Mouse (Mus musculus) urinary bladder, adult 2 months (tissue): ENCODE measurements around the gene Glt1d1. TPM values are rescaled to one million over a fixed set of nuclear protein-coding genes. Genes with fewer than 3 reads are reported as not detected.

Experiments used
- DNase-seq: peaks from one replicate; pipeline ENCODE4 v3.0.0; 2022; ENCODE audit warnings: low spot score
- polyA plus RNA-seq: library from polyadenylated mRNA; depleted of rRNA; stranded (reverse); fragments of >200 nt; gene quantifications from 2 replicates; pipeline ENCODE4 v1.2.3, GENCODE M21; 2012; rRNA removed

Glt1d1 gene
- 0.08 and 0.09 TPM in 2 replicates for polyA plus RNA-seq

DNA sequence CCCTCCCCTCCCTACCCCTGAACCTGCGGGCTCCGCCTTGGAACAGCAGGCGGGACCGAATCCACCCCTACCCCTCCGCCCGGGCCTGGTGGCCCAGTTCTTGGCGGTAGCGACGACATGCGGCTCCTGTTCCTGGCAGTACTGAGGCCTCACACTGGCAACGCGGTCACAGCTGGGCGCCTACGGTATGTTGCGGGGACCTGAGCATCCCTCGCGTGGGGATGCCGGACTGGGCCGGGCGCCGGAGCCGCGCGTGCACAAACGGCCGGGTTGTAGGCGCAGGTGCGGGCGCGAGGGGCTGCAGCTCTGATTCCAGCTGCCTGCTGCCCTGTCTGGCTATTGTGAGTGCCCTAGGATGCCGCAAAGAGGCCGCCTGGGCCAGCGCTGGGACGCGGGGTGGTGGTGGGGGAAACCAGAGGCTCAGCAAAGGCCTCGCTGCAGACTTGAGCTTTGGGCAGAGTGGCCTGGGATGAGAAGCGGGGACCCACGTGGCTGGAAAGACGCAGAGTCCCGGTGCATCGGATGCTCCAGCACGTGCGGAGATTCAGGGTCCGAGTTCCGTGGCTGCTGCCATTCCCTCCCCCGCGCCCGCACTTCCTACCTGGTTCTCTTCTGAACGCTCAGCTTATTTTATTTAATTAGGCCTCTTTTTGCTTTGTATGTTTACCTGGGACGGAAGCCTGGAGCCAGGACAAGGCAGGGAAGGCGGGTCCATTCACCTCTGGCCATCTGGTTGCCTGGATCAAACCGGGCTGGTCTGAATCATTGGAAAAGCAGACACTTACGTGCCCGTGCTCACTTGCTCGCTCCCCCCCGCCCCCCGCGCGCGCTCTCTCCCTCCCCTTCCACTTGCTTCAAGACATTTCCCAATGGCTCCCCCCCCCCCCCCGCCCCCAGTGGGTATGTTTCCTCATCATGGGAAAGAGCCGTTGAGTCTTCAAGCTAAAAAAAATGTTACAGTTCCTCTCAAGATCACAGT is at the start of gene Glt1d1, which contains the start of gene Slc15a4:
Gene Glt1d1 (plus strand): TSS at position 96 of the 979 bp plus-strand sequence.
Gene Slc15a4 (minus strand): TSS at position 731 of the 979 bp plus-strand sequence.
- DNase-seq, result no peak

DNA sequence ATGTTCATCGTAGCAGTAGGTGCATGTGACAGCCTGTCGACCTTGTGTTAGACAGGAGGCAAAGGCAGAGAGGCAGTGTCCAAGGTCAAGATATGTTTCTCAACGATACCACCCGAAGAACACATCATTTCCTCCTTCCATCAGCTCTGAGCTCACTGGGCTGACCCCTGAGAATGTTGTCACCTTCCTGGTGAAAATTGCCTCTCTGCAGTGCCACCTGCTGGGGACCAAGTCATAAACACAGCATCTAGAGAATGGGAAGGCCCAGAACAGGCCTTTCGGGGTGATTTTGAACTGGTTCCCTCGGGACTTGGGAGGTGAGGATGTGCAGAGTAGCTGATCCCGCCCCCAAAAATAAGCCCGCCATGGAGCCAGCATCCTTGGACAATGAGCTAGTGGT is 48.4 kb upstream of the Glt1d1 start:
- no peak for DNase-seq

DNA sequence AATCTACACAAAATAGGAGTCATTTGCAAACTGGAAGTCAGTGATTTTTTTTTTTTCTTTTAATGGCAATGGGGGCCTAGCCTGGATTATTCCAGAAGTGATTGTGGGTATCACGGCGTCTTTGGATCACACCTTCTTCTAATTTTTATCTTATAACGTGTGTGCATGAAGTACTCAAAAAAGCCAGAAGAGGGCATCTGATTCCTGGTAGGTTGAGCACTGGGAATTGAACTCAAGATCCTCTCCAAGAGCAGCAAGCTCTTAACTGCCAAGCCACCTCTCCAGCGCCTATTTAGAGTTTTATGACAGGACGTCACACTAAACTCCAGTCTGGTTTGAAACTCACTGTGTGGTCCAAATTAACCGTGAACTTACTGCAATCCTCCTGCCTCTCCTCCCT is 44.2 kb upstream of the Glt1d1 start:
- DNase-seq, result no peak

DNA sequence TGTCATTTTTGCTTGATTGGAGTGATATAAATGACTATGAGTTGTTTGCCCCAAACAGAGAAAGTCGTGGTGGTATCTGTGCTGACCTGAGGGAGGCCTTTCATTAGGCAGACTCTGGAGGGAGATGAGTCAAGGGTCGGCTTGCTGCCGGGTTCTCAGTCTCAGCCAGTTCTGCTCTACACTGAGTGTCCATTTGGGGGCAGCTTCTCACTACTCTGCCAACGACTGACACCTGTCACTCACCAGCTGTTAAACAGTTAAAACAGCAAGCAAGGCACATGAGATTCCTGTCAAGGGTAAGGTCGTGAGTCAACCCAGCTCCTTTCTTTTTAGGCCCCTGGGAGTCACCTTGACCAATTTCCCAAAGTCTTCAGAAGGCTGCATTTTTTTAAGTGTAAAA is 39.7 kb upstream of the Glt1d1 start:
- DNase-seq, result no peak

DNA sequence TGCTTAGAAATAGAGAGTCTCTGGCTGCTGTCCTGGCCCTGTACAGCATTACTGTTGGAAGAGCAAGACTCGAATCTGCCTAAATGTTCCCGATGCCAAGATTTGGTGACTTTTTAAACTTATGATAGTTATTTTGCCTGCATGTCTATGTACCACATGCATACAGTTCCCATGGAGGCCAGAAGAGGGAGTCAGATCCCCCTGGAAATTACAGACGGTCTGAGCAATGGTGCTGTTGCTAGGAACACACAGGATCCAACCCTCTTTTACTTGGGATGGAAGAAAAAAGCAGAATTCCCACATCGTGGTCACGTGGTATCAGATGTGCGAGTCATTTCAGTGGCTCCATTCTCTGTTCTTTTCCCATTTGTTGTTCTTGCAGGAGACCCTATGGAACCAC is 39.2 kb upstream of the Glt1d1 start:
- no peak for DNase-seq

DNA sequence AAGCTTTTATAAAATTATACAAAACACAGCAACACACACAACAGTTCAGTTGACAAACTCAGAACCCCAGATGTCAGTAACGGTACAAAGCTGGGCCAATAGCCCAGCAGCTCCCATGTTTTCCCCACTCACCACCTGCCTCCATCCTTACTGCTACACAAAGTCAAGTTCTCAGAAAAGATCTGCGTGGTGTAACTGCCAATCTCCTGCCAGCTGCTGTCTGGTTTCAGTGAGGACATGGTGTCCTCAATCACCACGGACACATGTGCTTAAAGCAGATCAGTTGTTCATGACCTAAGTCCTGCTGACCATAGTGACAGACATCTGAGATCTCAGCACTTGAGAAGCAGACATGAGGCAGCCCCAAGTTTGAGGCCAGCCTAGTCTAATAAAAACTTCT is 36.4 kb upstream of the Glt1d1 start:
- no peak for DNase-seq

DNA sequence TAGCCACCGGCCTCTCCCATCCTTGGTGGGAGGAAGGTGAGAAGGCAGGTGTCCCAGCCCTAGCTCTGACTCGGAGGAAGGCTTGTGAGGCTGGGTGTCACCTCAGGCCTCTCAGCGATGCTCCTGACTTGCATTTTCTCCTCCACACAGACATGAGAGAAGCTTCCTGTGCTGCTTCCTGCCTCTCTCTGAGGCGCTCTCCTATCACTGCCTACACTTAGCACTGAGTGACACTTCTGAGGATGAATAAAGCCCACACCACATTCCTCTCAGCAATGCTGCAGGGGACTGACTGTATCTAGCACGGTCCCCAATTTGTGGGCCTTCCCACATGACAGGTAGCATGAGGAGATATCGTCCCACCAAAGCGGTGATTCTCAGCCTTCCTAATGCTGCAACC is 35.2 kb upstream of the Glt1d1 start:
- no peak for DNase-seq

DNA sequence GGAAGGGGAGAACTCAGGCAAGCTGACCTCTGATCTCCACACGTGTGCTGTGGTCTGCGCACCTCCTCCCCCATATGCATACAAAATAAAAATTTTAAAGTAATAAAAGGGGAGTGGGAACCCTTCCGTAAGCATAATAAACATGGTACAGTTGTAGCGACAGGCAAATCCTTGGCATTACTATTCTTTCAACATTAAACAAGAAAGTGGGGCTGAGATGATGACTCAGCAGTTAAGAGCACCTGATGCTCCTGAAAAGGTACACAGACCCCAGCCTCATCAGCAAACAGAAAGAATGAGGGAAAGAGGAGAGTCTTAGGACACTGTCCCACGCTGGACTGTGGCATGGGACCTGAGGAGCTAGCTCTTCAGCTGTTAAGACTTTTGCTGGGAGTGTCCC is 29.1 kb upstream of the Glt1d1 start:
- DNase-seq, result no peak

DNA sequence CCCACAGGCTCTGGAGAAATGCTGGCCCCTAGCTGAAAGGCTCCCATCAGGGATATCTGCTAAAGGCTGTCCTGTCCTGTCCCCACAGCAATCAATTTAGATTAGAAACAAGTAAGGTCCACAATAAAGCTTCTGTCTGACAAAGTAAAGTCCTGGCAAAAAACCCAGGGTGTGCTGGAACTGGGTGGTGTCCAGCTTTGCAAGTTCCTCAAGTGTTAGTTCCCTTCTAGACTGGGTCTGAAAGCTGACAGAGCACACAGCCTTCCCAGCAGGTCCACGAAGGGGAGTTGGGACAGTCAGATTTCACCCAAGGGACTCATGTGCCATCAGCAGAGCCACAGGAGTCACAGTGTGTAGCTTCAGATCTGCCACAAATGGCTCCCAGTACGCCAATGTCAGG is 24.6 kb upstream of the Glt1d1 start:
- DNase-seq, result no peak

DNA sequence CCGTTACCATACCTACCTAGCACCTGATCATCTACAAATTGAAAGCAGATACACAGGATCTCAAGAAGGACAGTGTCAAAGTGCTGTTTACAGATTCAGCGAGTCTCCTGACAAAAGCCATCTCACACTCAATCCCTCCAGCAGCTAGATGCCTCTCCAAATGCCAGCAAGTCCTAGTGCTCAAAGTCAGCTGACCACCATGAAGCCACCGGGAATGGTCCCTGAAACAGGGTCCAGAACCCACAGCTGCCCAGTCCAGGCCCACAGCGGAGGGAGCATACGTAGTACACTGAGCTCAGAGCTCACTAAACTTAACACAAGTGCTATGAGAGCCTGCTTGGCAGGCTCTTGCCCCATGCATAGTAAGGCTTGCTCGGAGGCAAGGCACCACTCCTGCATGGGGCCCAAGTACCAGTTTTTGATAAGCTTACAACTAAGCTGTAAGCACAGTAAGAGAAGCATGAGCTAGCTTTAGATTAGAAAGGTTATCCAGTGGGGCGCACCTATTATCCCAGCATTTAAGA is 22.8 kb upstream of the Glt1d1 start:
- DNase-seq, result no peak

DNA sequence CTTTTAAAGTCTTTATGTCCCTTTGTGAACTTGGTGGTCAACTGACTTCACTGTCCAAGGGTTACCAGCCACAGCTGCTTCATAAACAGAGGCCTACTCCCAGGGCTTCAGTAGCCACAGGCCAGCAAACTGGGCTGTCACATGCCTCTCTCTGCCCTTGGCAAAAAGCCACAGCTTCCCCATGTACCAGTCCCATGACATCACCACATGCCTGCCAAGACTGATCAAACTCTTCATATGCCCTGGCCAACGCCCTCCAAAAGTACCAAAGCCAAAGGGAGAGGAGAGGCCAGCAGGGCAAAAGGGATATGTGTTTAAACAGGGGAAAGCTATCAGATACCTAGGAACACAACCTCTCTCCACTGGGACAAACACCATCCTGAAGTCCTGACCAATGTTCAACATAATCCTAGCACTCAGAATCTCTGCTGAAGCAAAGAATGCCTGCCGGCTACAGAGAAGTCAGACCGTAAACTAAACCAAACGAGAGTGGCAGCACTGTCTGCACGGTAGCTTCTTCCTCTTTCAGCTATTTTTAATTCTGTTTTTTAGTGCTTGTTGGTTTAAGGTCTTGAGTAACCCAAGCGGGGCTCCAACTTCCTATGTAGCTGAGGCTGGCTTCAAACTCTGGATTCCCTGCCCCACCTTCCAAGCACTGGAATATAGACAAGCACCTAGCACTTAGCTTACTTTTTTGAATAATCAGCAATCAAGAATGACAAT is 21.1 kb upstream of the Glt1d1 start:
- no peak for DNase-seq

DNA sequence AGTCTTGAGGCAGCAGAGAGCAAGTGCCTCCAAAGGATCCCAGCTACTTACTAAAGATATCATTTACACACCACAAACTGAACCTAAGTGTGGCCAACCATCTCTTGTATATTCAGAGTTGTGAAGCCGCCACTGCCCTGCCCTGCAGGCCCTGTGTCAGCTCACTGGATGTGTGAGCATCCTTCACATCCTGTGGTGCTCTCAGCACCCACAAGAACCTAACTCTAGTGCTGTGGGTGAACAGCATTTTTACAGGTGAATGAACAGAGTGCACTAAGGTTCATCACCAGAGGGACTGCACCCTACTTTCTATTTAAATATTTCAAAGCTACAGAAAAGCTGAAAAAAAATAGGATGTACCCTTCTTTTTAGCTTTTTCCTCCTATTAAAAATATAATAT is 20.2 kb upstream of the Glt1d1 start:
- no peak for DNase-seq

DNA sequence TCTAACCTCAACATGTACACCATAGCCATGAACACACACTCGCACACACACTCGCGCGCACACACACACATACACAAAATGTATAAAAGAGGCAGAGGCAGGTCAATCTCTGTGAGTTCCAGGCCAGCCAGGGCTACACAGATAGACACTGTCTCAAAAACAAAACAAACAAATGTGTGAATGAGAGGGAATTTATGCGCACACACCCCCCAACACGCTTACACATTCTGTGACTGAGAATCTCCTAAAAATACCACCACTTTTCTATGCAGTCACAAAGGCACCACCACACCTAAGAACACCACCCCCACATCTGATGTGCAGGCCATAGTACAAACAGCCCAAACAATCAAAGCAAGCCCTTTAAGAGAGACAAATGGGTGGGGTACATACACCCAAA is 19.7 kb upstream of the Glt1d1 start:
- no peak for DNase-seq

DNA sequence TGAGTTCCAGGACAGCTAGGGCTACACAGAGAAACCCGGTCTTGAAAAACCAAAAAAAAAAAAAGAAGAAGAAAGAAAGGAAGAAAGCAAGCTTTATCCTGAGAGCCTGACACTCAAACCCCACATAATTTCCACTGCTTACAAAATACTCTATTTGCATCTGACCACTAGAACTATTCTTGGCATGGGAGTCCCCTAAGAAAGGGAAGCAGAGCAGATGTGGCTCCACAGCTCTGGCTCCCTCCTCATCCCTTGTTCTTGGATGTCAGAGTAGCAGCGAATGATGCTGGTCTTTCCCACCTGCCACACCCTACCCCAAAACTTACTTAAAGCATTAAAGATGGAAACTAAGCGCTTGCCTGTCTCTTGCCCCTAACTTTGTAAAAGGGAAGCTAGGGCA is 16.6 kb upstream of the Glt1d1 start:
- DNase-seq, result no peak

DNA sequence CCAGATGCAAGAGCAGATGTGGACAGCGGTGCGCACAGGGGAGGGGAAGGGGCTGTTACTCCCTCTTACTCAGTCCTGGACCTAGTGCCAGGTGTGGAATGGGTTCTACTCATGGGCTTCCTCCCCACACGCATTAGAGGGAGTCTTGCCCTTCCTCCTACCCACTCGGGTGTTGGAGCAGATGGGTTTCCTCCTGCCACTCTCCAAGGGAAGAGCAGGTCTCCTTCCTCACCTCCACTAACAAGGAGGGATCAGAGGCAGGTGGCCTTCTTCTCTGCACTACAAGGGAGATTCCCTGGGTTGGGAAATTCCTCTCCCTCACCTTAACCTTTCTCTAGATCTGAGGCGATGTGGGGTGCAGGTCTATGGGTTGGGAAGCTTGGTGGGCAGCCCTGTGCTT is 15.9 kb upstream of the Glt1d1 start:
- DNase-seq, result no peak

DNA sequence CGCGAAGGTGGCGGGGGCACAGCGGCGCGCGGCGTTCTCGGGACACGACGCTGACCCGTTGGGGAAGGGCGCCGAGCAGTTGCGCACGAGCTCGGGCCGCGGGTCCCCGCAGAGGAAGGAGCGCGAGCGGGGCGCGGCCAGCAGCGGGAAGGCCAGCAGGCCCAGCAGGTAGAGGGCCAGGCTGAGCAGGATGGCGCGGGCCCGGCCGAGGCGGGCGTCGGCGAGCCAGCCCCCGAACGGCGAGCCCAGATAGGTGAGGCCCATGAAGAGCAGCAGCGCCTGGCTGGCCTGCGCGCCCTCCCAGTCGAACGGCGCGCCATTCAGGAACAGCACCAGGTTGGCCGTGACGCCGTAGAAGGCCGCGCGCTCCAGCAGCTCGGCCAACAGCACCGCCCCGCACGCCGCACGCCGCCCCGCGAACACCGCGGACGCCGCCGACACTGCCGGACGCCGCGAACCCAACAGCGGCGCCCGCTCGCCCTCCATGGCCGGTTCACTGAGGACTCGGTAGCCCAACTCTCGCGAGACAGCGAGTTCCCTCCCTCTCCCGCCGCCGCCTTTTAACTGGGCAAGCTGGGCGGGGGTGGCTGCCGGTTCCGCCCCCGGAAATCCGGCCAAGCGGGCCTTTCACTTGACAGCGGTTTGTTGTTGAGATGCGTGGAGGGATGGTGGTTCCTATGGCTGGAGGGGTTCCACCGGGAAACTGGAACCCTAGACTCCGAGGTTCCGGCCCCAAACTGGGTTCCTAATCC is 15.0 kb upstream of the Glt1d1 start:
- DNase-seq, result peak; percentile 96

DNA sequence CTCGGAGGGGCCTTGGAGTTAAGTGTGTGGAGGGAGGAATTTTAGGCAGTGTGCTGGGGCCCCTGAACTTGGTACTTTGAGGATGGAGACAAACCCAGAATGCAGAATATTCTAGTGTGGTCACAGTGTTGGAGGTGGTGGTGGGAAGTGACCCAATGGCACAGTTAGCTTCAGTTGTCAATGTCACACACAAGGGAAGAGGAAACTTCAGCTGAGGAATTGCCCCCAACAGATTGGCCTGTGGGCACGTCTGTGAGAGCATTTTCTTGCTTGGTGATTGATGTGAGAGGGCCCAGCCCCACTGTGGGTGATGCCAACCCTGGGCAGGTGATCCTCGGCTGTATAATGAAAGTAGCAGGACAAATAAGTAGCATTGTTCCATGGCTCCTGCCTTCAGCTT is 13.2 kb upstream of the Glt1d1 start:
- DNase-seq, result no peak

DNA sequence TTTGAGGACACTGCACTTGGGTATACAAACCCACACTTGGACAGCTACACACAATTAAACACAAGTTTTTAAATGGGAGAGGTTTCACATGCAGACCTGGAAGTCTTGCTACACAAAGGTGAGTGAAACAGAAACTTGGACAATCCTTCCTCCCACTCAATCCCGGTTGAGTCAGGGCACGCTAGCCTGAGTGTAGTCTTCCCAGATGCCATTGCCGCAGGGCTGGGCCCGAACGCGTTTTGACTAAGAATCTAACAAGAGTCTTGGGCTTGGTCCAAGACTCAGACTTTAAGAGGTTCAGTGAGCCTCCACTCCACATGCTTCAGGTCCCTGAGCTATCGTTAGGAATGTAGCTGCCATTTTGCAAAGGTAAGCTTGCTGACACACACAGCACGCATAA is 11.7 kb upstream of the Glt1d1 start:
- DNase-seq, result no peak

DNA sequence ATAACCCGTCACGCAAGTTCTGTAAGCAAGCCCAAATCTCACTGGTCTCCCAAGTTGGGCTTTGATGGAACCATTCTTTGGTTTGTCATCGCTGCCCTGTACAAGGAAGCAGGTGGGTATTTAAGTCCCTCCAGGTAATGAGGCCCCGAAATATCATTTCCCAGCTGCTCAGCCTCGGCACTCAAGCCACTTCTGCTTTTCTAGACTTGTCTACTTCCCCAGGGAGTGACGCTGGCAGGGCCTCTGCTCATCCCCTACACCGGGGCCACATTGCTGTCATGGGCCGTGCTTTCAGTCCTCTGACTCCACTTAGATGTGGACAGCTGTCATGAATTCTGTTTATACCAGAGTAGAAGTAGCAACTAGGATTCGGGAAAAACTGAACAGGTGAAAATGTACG is 11.0 kb upstream of the Glt1d1 start:
- no peak for DNase-seq

DNA sequence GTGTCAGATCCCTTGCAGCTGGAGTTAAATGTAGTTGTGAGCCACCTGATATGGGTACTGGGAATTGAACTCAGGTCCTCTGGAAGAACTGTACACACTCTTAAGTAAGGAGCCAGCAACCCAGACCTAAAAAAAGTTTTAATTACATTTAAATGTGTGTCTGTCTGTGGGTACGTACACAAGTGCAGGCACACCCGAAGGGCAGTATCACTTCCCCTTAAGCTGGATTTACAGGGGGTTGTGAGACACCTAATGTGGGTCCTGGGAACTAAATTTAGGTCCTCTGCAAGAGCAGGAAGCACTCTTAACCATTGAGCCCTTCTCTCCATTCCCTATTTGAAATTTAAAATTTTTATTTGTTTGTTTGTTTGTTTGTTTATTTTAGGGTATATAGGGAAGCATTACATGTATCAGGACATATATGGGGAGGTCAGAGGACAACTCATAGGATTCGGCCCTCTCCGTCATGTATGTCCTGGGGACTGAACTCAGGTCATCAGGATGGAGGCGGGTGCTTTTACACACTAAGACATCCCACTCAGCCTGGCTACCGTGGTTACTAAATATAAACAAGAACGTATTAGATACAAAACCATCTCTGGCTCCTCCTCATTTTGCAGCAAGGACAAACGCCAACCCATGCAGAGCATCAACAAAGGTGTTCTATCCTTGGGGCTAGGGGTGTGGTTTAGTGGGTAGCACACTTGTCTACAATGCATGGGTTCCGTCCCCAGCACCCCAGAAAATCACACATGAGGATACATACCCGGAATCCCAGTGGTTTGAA is 7.4 kb upstream of the Glt1d1 start:
- DNase-seq, result no peak

DNA sequence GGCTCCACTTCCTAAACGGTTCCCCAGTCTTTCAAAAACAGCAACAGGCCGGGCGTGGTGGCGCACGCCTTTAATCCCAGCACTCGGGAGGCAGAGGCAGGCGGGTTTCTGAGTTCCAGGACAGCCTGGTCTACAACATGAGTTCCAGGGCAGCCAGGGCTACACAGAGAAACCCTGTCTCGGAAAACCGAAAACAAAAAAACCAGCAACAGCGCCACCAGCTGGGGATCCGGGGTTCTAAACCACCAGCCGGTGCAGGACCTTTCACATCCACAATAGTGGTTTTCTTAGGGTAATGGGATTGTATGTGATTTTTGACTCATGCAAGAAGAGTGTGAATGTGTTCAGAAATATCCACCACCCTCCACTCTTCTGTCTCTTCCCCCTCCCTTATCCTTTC is 4.8 kb upstream of the Glt1d1 start:
- DNase-seq, result no peak
